Mouse (Mus musculus) heart, embryonic 15.5 days (tissue): ENCODE data around the gene Wnt1. TPM values are rescaled to one million over a fixed set of nuclear protein-coding genes. Genes with fewer than 3 reads are reported as not detected.
A peak's percentile ranks its signal among the peaks of the same experiment; 100 is the strongest.

Experiments
- ATAC-seq: fragments of 200-750 bp; cut with Nextera tagmentation; replicated peaks from 2 replicates; pipeline ENCODE4 v1.8.0; 2017; ENCODE audit warnings: low read depth, moderate TSS enrichment; ENCODE audit not compliant: insufficient number of reproducible peaks, insufficient read depth, low FRiP score
- H3K27ac ChIP-seq: fragments of 300-500 bp; sonication (generic); 2 replicates; pipeline ENCODE4 v1.5.1; 2015; ENCODE audit warnings: mild to moderate bottlenecking, inconsistent platforms
- H3K27me3 ChIP-seq: fragments of 300-500 bp; sonication (generic); 2 replicates; pipeline ENCODE4 v1.6.1; 2015; ENCODE audit warnings: inconsistent platforms
- H3K36me3 ChIP-seq: fragments of 300-500 bp; sonication (generic); 2 replicates; pipeline ENCODE4 v1.6.1; 2015; ENCODE audit warnings: mild to moderate bottlenecking, inconsistent platforms
- H3K4me1 ChIP-seq: fragments of 300-500 bp; sonication (generic); replicated peaks from 2 replicates; pipeline ENCODE4 v1.6.1; 2015; ENCODE audit warnings: inconsistent platforms
- H3K4me2 ChIP-seq: fragments of 300-500 bp; sonication (generic); 2 replicates; pipeline ENCODE4 v1.6.1; 2015; ENCODE audit warnings: inconsistent platforms, mild to moderate bottlenecking, moderate library complexity
- H3K4me3 ChIP-seq: fragments of 300-500 bp; sonication (generic); 2 replicates; pipeline ENCODE4 v1.5.1; 2015; ENCODE audit warnings: mild to moderate bottlenecking, inconsistent platforms
- H3K9ac ChIP-seq: fragments of 300-500 bp; sonication (generic); 2 replicates; pipeline ENCODE4 v1.6.1; 2015; ENCODE audit warnings: mild to moderate bottlenecking, inconsistent platforms
- H3K9me3 ChIP-seq: fragments of 300-500 bp; sonication (generic); replicated peaks from 2 replicates; pipeline ENCODE4 v1.6.1; 2016; ENCODE audit warnings: inconsistent platforms
- WGBS: fragments of 180-500 bp; shearing (Covaris S2); methylation state at CpG from one replicate; pipeline ENCODE4 v1.1.7; 2015; ENCODE audit warnings: mixed read lengths; 5-methylcytosine and 5-hydroxymethylcytosine counted together
- polyA plus RNA-seq: library from polyadenylated mRNA; unstranded; fragments of >200 nt; fragmentation: Nextera tagmentation; extraction: Ambion mirVana; gene quantifications from 2 replicates; pipeline ENCODE4 v1.2.1, GENCODE M21; 2015

Wnt1 gene
- polyA plus RNA-seq, 1 experiment from 2014 or later = not detected

- Histone ChIP-seq H3K27me3 (peaks cover 93% of the 10 kb centered on the region), H3K9me3 (no peaks in the 10 kb centered on the region), H3K36me3 (no peaks in the 10 kb centered on the region), H3K4me1 (peaks cover 46% of the 10 kb centered on the region), H3K9ac (0 out of 2 replicates have a peak overlapping the region, but pooled peaks have one; percentile 31), H3K4me2 (peak overlapping the region; percentile 66), H3K27ac (no peak overlapping the region), H3K4me3 (peak overlapping the region; percentile 39)
- WGBS = 2% methylated on average over 25 of the region's 25 CpGs
- no peak for ATAC-seq
These were observed 11.4 kb upstream of the Wnt1 start for GRCm38 (mm10) chr15:98778191-98778770.

GRCm38 (mm10) chr15:98778806-98779205 is 10.9 kb upstream of the Wnt1 start:
- WGBS = 5% methylated on average over 6 of the region's 11 CpGs
- peaks cover 45% of the 10 kb centered on the region for H3K4me1 ChIP-seq
- H3K27me3 ChIP-seq = peaks cover 88% of the 10 kb centered on the region
- no peaks in the 10 kb centered on the region for H3K9me3 ChIP-seq
- no peak for ATAC-seq
- H3K4me2 ChIP-seq = peak overlapping the region; percentile 66; the same call in 1 of the 2 replicates
- H3K27ac ChIP-seq = no peak overlapping the region
- peak overlapping the region; percentile 39; the same call in 1 of the 2 replicates for H3K4me3 ChIP-seq
- H3K36me3 ChIP-seq = no peaks in the 10 kb centered on the region
- H3K9ac ChIP-seq = no peak overlapping the region

- Histone ChIP-seq H3K36me3 (no peaks in the 10 kb centered on the region), H3K4me2 (no peak overlapping the region), H3K4me1 (peaks cover 41% of the 10 kb centered on the region), H3K27me3 (peaks cover 75% of the 10 kb centered on the region), H3K9ac (no peak overlapping the region), H3K4me3 (no peak overlapping the region), H3K27ac (no peak overlapping the region), H3K9me3 (no peaks in the 10 kb centered on the region)
- WGBS = 11% methylated on average over 8 of the region's 8 CpGs
- no peak for ATAC-seq
These were observed 9.6 kb upstream of the Wnt1 start for GRCm38 (mm10) chr15:98780075-98780474.

GRCm38 (mm10) chr15:98780573-98780972 is 9.1 kb upstream of the Wnt1 start:
- H3K4me2 ChIP-seq = no peak overlapping the region
- H3K27ac ChIP-seq = no peak overlapping the region
- no peak; the same call in 1 of the 2 replicates for ATAC-seq
- peaks cover 41% of the 10 kb centered on the region for H3K4me1 ChIP-seq
- no peaks in the 10 kb centered on the region for H3K9me3 ChIP-seq
- H3K36me3 ChIP-seq = no peaks in the 10 kb centered on the region
- no peak overlapping the region for H3K4me3 ChIP-seq
- H3K9ac ChIP-seq = no peak overlapping the region
- H3K27me3 ChIP-seq = peaks cover 70% of the 10 kb centered on the region
- WGBS = 6% methylated on average over 13 of the region's 13 CpGs

- WGBS = 32% methylated on average over 6 of the region's 6 CpGs
- no peak overlapping the region for H3K4me3 ChIP-seq
- H3K27me3 ChIP-seq = peaks cover 67% of the 10 kb centered on the region
- no peak for ATAC-seq
- H3K4me2 ChIP-seq = no peak overlapping the region
- H3K27ac ChIP-seq = no peak overlapping the region
- no peaks in the 10 kb centered on the region for H3K36me3 ChIP-seq
- H3K9me3 ChIP-seq = no peaks in the 10 kb centered on the region
- H3K4me1 ChIP-seq = peaks cover 36% of the 10 kb centered on the region
- H3K9ac ChIP-seq = no peak overlapping the region
These were observed 8.5 kb upstream of the Wnt1 start for GRCm38 (mm10) chr15:98781166-98781565.

- no peak for ATAC-seq
- Histone ChIP-seq H3K4me3 (no peak overlapping the region), H3K27me3 (peaks cover 66% of the 10 kb centered on the region), H3K9ac (no peak overlapping the region), H3K27ac (no peak overlapping the region), H3K4me2 (no peak overlapping the region), H3K4me1 (peaks cover 13% of the 10 kb centered on the region), H3K36me3 (no peaks in the 10 kb centered on the region), H3K9me3 (no peaks in the 10 kb centered on the region)
- WGBS = 38% methylated on average over 7 of the region's 7 CpGs
These were observed 3.9 kb upstream of the Wnt1 start for GRCm38 (mm10) chr15:98785744-98786143.

GRCm38 (mm10) chr15:98787930-98788329 is 1.7 kb upstream of the Wnt1 start:
- peaks cover 69% of the 10 kb centered on the region for H3K27me3 ChIP-seq
- ATAC-seq = no peak
- 30% methylated on average over 4 of the region's 4 CpGs for WGBS

GRCm38 (mm10) chr15:98788972-98789660 is 541 bp upstream of the Wnt1 start:
- Histone ChIP-seq H3K4me3 (peak overlapping the region; percentile 29), H3K9ac (no peak overlapping the region), H3K9me3 (no peaks in the 10 kb centered on the region), H3K27me3 (peaks cover 81% of the 10 kb centered on the region), H3K36me3 (no peaks in the 10 kb centered on the region), H3K27ac (no peak overlapping the region), H3K4me1 (peaks cover 41% of the 10 kb centered on the region), H3K4me2 (peak overlapping the region; percentile 51)
- ATAC-seq = 0 out of 2 replicates have a peak, but pooled peaks have one; percentile 19
- WGBS = 10% methylated on average over 24 of the region's 24 CpGs

More at GRCm38 (mm10) chr15:98787930-98788329, 1.7 kb upstream of the Wnt1 start:
- H3K9ac ChIP-seq = no peak overlapping the region
- H3K4me3 ChIP-seq = no peak overlapping the region
- no peaks in the 10 kb centered on the region for H3K36me3 ChIP-seq
- H3K27ac ChIP-seq = no peak overlapping the region
- H3K4me2 ChIP-seq = no peak overlapping the region
- H3K9me3 ChIP-seq = no peaks in the 10 kb centered on the region
- H3K4me1 ChIP-seq = peaks cover 35% of the 10 kb centered on the region

GRCm38 (mm10) chr15:98790761-98791160 is 1.1 kb downstream of the Wnt1 start:
- no peak for ATAC-seq
- H3K27me3 ChIP-seq = peaks cover 97% of the 10 kb centered on the region
- H3K4me3 ChIP-seq = peak overlapping the region; percentile 35
- WGBS = under 1% methylated on average over 23 of the region's 23 CpGs
- H3K27ac ChIP-seq = no peak overlapping the region
- peak overlapping the region; percentile 2; the same call in 1 of the 2 replicates for H3K9ac ChIP-seq
- peak overlapping the region; percentile 60 for H3K4me2 ChIP-seq
- H3K36me3 ChIP-seq = no peaks in the 10 kb centered on the region
- no peaks in the 10 kb centered on the region for H3K9me3 ChIP-seq
- H3K4me1 ChIP-seq = peaks cover 41% of the 10 kb centered on the region

GRCm38 (mm10) chr15:98791221-98791620 is 1.6 kb downstream of the Wnt1 start:
- Histone ChIP-seq H3K9me3 (no peaks in the 10 kb centered on the region), H3K9ac (peak overlapping the region; percentile 2; the same call in 1 of the 2 replicates), H3K36me3 (no peaks in the 10 kb centered on the region), H3K4me3 (peak overlapping the region; percentile 35), H3K27ac (no peak overlapping the region), H3K4me2 (peak overlapping the region; percentile 60), H3K27me3 (peaks cover 99% of the 10 kb centered on the region), H3K4me1 (peaks cover 44% of the 10 kb centered on the region)
- WGBS = 2% methylated on average over 12 of the region's 12 CpGs
- no peak for ATAC-seq

GRCm38 (mm10) chr15:98791771-98792170 is 2.1 kb downstream of the Wnt1 start:
- Histone ChIP-seq H3K4me1 (peaks cover 50% of the 10 kb centered on the region), H3K27me3 (peaks cover 99% of the 10 kb centered on the region), H3K4me2 (peak overlapping the region; percentile 60), H3K9ac (no peak overlapping the region), H3K27ac (no peak overlapping the region), H3K36me3 (no peaks in the 10 kb centered on the region), H3K4me3 (peak overlapping the region; percentile 35), H3K9me3 (no peaks in the 10 kb centered on the region)
- no peak for ATAC-seq
- 2% methylated on average over 23 of the region's 23 CpGs for WGBS
